Mouse (Mus musculus) ES-E14 (cell line): ENCODE data around the gene Pan2. TPM values are rescaled to one million over a fixed set of nuclear protein-coding genes. Genes with fewer than 3 reads are reported as not detected.

Experiments used
- DNase-seq: peaks from one replicate; pipeline ENCODE4 v3.0.0-alpha.2; 2013; ENCODE audit warnings: low read depth, low spot score
- H3K27ac ChIP-seq: 2 replicates; pipeline ENCODE4 v1.5.1; 2012; ENCODE audit warnings: low read depth, mild to moderate bottlenecking, low read length, moderate library complexity, mixed read lengths; ENCODE audit not compliant: poor library complexity, insufficient read depth, severe bottlenecking
- H3K36me3 ChIP-seq: 2 replicates; pipeline ENCODE4 v1.6.1; 2012; ENCODE audit warnings: mild to moderate bottlenecking, low read length, moderate library complexity, mixed read lengths; ENCODE audit not compliant: control insufficient read depth, poor library complexity, insufficient read depth, severe bottlenecking
- H3K4me1 ChIP-seq, 2 experiments: fragments of 150-350 bp in 1 of 2; sonication (generic) in 1 of 2; 2 replicates each; pipeline ENCODE4 v1.6.1; 2012; ENCODE audit warnings: low read length in 2 of 2, mild to moderate bottlenecking in 1 of 2, mixed read lengths in 1 of 2; ENCODE audit not compliant: control insufficient read depth in 2 of 2, insufficient read depth in 2 of 2, poor library complexity in 1 of 2
- H3K4me3 ChIP-seq, 2 experiments: fragments of 150-350 bp in 1 of 2; sonication (generic) in 1 of 2; 2 replicates each; pipeline ENCODE4 v1.5.1; 2012; ENCODE audit warnings: low read length in 2 of 2, low read depth in 1 of 2, mild to moderate bottlenecking in 1 of 2, mixed read lengths in 1 of 2; ENCODE audit not compliant: insufficient read depth in 1 of 2, poor library complexity in 1 of 2, severe bottlenecking in 1 of 2
- H3K9ac ChIP-seq: 2 replicates; pipeline ENCODE4 v1.6.1; 2012; ENCODE audit warnings: low read depth, mild to moderate bottlenecking, low read length, mixed read lengths; ENCODE audit not compliant: poor library complexity, insufficient read depth, severe bottlenecking
- H3K9me3 ChIP-seq: fragments of 150-350 bp; sonication (generic); 2 replicates; pipeline ENCODE4 v1.6.1; 2012; ENCODE audit warnings: low read depth, mild to moderate bottlenecking, low read length; ENCODE audit not compliant: control insufficient read depth, insufficient read depth
- CHD2 ChIP-seq: IDR thresholded peaks from 2 replicates; pipeline ENCODE4 v1.6.1; 2014; ENCODE audit warnings: mild to moderate bottlenecking, low read depth, low read length, inconsistent platforms
- HCFC1 ChIP-seq: IDR thresholded peaks from 2 replicates; pipeline ENCODE4 v1.6.1; 2012; ENCODE audit warnings: low read length, inconsistent platforms, borderline replicate concordance; ENCODE audit not compliant: insufficient read depth
- MAFK ChIP-seq: IDR thresholded peaks from 2 replicates; pipeline ENCODE4 v1.6.1; 2014; ENCODE audit warnings: mild to moderate bottlenecking, low read depth, low read length, inconsistent platforms; ENCODE audit not compliant: insufficient read depth
- ZC3H11A ChIP-seq: IDR thresholded peaks from 2 replicates; pipeline ENCODE4 v1.6.1; 2012; ENCODE audit warnings: low read depth, mild to moderate bottlenecking, inconsistent platforms, low read length, borderline replicate concordance
- ZNF384 ChIP-seq: IDR thresholded peaks from 2 replicates; pipeline ENCODE4 v1.6.1; 2012; ENCODE audit warnings: low read depth, low read length, inconsistent platforms
- in situ Hi-C, 2 experiments: fragments of 600-800 bp; cut with MboI; formaldehyde crosslinking; loops; one replicate each; pipeline ENCODE4 v1.15.1; 2025; ENCODE audit warnings: low sequenced_read_pairs in 2 of 2, inconsistent platforms in 1 of 2; ENCODE audit not compliant: unreplicated experiment in 2 of 2
- total RNA-seq: library from RNA; depleted of rRNA; stranded (reverse); fragments of 300-350 nt; gene quantifications from 2 replicates; pipeline ENCODE4 v1.2.3, GENCODE M21; 2012; rRNA removed

Gene Pan2
- total RNA-seq: 21.9 and 25.4 TPM in 2 replicates

- in situ Hi-C loops: no loop called here
- peaks cover 5% of the 10 kb centered on the region; the same call in 1 of the 2 replicates for H3K36me3 ChIP-seq
- no peaks in the 10 kb centered on the region for H3K9me3 ChIP-seq
- peak within 1 kb of the TSS; percentile 87 to 89 for H3K4me3 ChIP-seq
- DNase-seq: peak; percentile 98
- peak within 1 kb of the TSS; percentile 94 for H3K27ac ChIP-seq
- H3K4me1 ChIP-seq: peaks cover 0 to 6% of the 10 kb centered on the region in 2 experiments; a peak in 1 of 4 replicates
- peak; percentile 66; the same call in 1 of the 2 replicates for TF ChIP-seq HCFC1
- peak; percentile 92 for TF ChIP-seq CHD2
- TF ChIP-seq ZNF384: no peak
- peak within 1 kb of the TSS; percentile 98 for H3K9ac ChIP-seq
Measured at GRCm38 (mm10) chr10:128303126-128304021, at the start of gene Pan2. Pan2 (plus strand) TSS chr10:128303335.

- peaks cover 36% of the 10 kb centered on the region for H3K36me3 ChIP-seq
Measured at GRCm38 (mm10) chr10:128253677-128254255, 49.4 kb upstream of the Pan2 start, which contains the start of gene Apon. Apon (plus strand) TSS chr10:128254096.

GRCm38 (mm10) chr10:128255925-128256324, 47.2 kb upstream of the Pan2 start:
- H3K27ac ChIP-seq: no peak overlapping the region
- H3K4me1 ChIP-seq: no peaks in the 10 kb centered on the region
- DNase-seq: no peak
- no peak for TF ChIP-seq CHD2
- TF ChIP-seq MAFK: no peak
- TF ChIP-seq HCFC1: no peak
- TF ChIP-seq ZC3H11A: no peak
- no peak for TF ChIP-seq ZNF384
- H3K9ac ChIP-seq: no peak overlapping the region
- no peaks in the 10 kb centered on the region for H3K9me3 ChIP-seq
- no peak overlapping the region for H3K4me3 ChIP-seq
- in situ Hi-C loops: no loop called here
- H3K36me3 ChIP-seq: peaks cover 16% of the 10 kb centered on the region

More at GRCm38 (mm10) chr10:128253677-128254255, 49.4 kb upstream of the Pan2 start, which contains the start of gene Apon:
- DNase-seq: no peak
- Histone ChIP-seq H3K4me1 (no peaks in the 10 kb centered on the region), H3K27ac (no peak within 1 kb of the TSS; the same call in 1 of the 2 replicates), H3K4me3 (0 out of 4 replicates have a peak within 1 kb of the TSS, but pooled peaks of 1 of the 2 experiments have one; percentile 15), H3K9ac (no peak within 1 kb of the TSS), H3K9me3 (no peaks in the 10 kb centered on the region)
- TF ChIP-seq CHD2 (no peak), HCFC1 (no peak), MAFK (no peak), ZNF384 (no peak), ZC3H11A (no peak)
- in situ Hi-C loops: no loop called here

- H3K27ac ChIP-seq: no peak overlapping the region
- DNase-seq: no peak
- H3K9me3 ChIP-seq: no peaks in the 10 kb centered on the region
- TF ChIP-seq HCFC1 (no peak), CHD2 (no peak), MAFK (no peak), ZC3H11A (no peak), ZNF384 (no peak)
- H3K9ac ChIP-seq: no peak overlapping the region
- in situ Hi-C loops: no loop called here
- H3K4me1 ChIP-seq: no peaks in the 10 kb centered on the region
- H3K4me3 ChIP-seq: no peak overlapping the region
- peaks cover 12% of the 10 kb centered on the region for H3K36me3 ChIP-seq
Measured at GRCm38 (mm10) chr10:128256328-128256727, 46.8 kb upstream of the Pan2 start.
